Mouse (Mus musculus): ENCODE data around the gene Map7d1. TPM values are rescaled to one million over a fixed set of nuclear protein-coding genes. Genes with fewer than 3 reads are reported as not detected.

Gene Map7d1
- polyA plus RNA-seq, 1 experiment, result 6.0 TPM

- peak overlapping the region; percentile 25 for H3K27ac ChIP-seq (ENCODE audit: control insufficient read depth, insufficient read depth, low read depth, low read length)
Measured at GRCm38 (mm10) chr4:126256967-126257881, 1.1 kb upstream of the Map7d1 start.

DNA sequence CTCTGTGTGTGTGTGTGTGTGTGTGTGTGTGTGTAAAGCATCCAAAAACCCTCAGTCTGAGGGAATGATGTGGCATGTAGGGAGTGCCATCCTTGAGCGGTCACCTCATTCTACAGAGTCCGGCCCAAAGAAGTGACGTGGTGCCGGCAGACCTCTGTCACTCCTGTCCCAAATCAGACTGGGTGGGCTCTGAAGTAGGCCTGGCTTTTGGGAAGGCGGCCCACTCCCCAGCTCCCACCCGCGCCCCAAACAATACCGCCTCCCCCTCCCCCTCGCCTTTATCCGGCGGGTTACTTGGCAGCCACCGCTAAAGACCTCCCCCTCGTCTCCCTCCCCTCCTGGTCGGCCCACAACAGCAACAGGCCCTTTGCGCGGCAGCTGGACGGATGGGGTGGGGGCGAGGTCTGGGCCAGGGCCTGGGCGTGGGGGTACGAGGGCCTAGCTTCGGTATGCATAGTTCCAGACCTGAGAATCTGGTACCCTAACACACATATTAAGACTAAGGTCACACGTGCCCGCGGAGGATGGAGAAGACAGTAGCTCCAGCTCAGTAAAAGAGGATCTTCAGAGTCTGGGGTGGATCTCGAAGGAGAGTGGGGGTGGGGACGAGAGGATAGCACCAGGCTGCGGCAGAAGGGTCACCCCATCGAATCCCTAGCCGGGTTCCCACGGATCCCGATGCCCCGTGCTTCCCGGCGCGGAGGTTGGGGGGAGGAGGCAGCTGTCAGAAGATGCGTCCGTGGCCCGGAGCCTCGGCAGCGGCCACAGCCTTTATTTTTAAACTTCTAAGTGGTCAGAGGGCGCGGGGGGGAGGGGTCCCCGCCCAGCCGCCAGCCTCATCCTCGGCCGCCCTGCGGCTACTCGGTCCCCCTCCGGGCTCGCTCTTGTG, 786 bp downstream of the Map7d1 start:
- peak overlapping the region; percentile 92 for H3K27ac ChIP-seq (ENCODE audit: control insufficient read depth, insufficient read depth, low read depth, low read length)
- TF ChIP-seq CTCF (IDR thresholded peaks at IDR 0.05; ENCODE audit: control insufficient read depth, insufficient read depth, insufficient replicate concordance, low read depth, low read length) (no peak), POLR2A (IDR thresholded peaks at IDR 0.05; ENCODE audit: control insufficient read depth, low read depth, low read length) (no peak)
- no peaks in the 10 kb centered on the region for H3K27me3 ChIP-seq (ENCODE audit: control insufficient read depth, insufficient read depth, low read length)
- no peaks in the 10 kb centered on the region for H3K36me3 ChIP-seq (ENCODE audit: control insufficient read depth, insufficient read depth, low read length)
- H3K4me3 ChIP-seq (ENCODE audit: control insufficient read depth, low read depth, low read length), result peak overlapping the region; percentile 88
- H3K4me1 ChIP-seq (ENCODE audit: control insufficient read depth, insufficient read depth, low read length), result peaks cover 35% of the 10 kb centered on the region

More at GRCm38 (mm10) chr4:126256967-126257881, 1.1 kb upstream of the Map7d1 start:
- Histone ChIP-seq H3K27me3 (ENCODE audit: control insufficient read depth, insufficient read depth, low read length) (no peaks in the 10 kb centered on the region), H3K4me3 (ENCODE audit: control insufficient read depth, low read depth, low read length) (peak overlapping the region; percentile 88), H3K4me1 (ENCODE audit: control insufficient read depth, insufficient read depth, low read length) (peaks cover 47% of the 10 kb centered on the region), H3K36me3 (ENCODE audit: control insufficient read depth, insufficient read depth, low read length) (no peaks in the 10 kb centered on the region)
- TF ChIP-seq CTCF (IDR thresholded peaks at IDR 0.05; ENCODE audit: control insufficient read depth, insufficient read depth, insufficient replicate concordance, low read depth, low read length) (no peak), POLR2A (IDR thresholded peaks at IDR 0.05; ENCODE audit: control insufficient read depth, low read depth, low read length) (no peak)

DNA sequence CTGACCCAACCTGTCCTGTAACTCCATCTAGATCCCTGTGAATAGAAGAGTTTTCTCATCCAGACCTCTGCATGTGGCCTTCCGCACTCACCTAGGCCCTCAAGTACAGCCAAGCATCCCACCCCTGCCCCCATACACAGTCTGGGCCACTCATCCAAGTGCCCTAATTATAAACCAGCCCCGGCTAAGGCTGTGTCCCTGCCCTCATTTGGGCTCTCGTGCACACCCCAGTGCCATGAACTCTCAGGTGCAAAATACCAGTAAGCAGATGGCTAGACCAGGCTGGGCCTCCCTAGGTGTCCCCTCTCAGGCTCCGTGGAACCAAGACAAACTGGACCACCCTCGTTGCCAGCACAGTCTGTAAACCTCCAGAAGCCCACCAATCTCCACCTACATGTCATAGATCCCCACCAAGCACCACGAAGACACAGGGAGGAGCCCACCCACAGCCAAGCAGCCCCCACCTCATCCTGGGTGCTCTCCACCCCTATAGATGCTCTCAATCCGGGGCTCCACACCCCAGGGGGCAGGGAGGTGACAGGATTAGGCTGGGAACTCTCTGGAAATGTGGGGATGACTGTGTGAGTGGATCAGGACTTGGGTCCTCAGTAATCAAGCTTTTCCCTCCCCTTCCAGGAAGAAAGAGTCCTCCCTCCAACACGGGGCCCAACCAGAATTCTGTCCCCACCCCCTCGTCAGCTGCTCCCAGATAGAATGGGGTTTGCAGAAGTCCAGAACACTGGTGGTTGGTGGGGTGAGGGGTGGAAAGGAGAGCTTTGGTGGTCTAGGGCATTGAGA, 1.6 kb downstream of the Map7d1 start:
- H3K4me1 ChIP-seq (ENCODE audit: control insufficient read depth, insufficient read depth, low read length), result peaks cover 29% of the 10 kb centered on the region
- no peak overlapping the region for H3K27ac ChIP-seq (ENCODE audit: control insufficient read depth, insufficient read depth, low read depth, low read length)
- no peaks in the 10 kb centered on the region for H3K27me3 ChIP-seq (ENCODE audit: control insufficient read depth, insufficient read depth, low read length)
- no peaks in the 10 kb centered on the region for H3K36me3 ChIP-seq (ENCODE audit: control insufficient read depth, insufficient read depth, low read length)
- TF ChIP-seq POLR2A (IDR thresholded peaks at IDR 0.05; ENCODE audit: control insufficient read depth, low read depth, low read length) (no peak), CTCF (IDR thresholded peaks at IDR 0.05; ENCODE audit: control insufficient read depth, insufficient read depth, insufficient replicate concordance, low read depth, low read length) (no peak)
- H3K4me3 ChIP-seq (ENCODE audit: control insufficient read depth, low read depth, low read length), result peak overlapping the region; percentile 88

DNA sequence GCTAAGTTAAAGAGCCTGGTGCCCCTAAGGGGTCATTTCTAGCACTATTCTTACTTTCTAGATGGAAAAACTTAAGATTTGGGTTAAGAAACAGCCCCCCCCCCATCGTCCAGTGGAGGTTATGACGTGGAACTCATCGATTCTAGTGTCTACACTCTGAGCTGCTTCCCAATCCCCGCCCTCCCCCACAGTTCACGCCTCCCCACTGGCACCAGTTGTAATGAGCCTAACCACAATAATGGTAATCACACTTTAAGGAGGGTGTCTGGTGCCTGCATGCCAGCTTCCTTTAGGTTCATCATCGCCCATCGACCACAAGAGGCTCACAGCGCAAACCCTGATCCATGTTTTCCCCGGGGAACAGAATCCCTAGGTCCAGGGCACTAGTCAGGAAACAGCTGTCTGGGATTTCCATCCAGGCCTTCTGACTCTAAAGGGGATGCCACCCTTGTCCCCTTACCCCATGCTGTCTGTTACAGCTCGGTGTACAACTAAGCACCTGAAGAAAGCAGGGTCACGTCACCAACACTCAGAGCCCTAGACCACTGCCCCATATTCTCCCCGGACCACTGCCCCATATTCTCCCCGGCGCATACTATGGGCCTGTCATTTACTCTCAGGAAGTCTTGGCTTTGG, 2.4 kb downstream of the Map7d1 start:
- Histone ChIP-seq H3K4me1 (ENCODE audit: control insufficient read depth, insufficient read depth, low read length) (peaks cover 28% of the 10 kb centered on the region), H3K4me3 (ENCODE audit: control insufficient read depth, low read depth, low read length) (no peak overlapping the region), H3K27me3 (ENCODE audit: control insufficient read depth, insufficient read depth, low read length) (no peaks in the 10 kb centered on the region), H3K27ac (ENCODE audit: control insufficient read depth, insufficient read depth, low read depth, low read length) (no peak overlapping the region), H3K36me3 (ENCODE audit: control insufficient read depth, insufficient read depth, low read length) (no peaks in the 10 kb centered on the region)
- TF ChIP-seq POLR2A (IDR thresholded peaks at IDR 0.05; ENCODE audit: control insufficient read depth, low read depth, low read length), result no peak
- TF ChIP-seq CTCF (IDR thresholded peaks at IDR 0.05; ENCODE audit: control insufficient read depth, insufficient read depth, insufficient replicate concordance, low read depth, low read length), result no peak

DNA sequence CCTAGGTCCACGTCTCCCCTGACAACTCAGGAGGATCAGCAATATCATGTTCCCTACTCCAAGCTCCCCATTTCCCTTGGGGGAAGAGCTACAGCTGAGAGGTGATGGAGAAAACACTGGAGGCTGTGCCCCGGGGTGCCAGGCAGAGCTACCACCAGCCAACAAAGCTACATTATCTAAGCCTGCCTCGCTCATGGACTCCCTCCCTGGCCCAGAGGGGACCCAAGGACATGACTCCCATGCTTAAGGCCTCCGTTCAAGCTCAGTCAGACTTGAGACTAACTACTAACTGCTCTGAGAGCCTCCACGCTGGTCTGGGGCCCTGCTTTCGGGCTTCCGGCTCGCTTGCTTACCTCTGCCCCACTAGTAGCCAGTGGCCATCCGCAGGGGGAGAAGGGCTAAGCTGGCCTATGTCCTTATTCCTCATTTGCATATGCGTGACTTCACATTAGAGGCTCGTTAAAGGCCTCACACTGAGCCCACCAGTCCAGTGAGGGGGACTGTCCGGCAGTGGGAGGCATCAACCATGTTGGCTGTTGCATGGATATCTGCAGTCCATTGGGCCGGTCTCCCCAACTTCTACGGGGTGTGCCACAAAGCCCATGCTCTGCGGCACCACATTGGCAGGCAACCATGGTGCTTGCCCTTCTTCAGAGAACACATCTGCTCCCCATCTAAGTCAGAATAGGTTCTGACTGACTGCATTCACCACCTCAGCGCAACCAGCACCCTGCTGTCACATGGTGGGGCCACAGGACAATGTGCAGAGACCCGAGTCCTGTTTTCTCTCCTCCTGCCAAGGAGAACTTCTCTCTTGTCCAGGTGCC, 3.5 kb downstream of the Map7d1 start:
- no peaks in the 10 kb centered on the region for H3K27me3 ChIP-seq (ENCODE audit: control insufficient read depth, insufficient read depth, low read length)
- H3K27ac ChIP-seq (ENCODE audit: control insufficient read depth, insufficient read depth, low read depth, low read length), result no peak overlapping the region
- peaks cover 26% of the 10 kb centered on the region for H3K4me1 ChIP-seq (ENCODE audit: control insufficient read depth, insufficient read depth, low read length)
- TF ChIP-seq CTCF (IDR thresholded peaks at IDR 0.05; ENCODE audit: control insufficient read depth, insufficient read depth, insufficient replicate concordance, low read depth, low read length) (no peak), POLR2A (IDR thresholded peaks at IDR 0.05; ENCODE audit: control insufficient read depth, low read depth, low read length) (no peak)
- no peak overlapping the region for H3K4me3 ChIP-seq (ENCODE audit: control insufficient read depth, low read depth, low read length)
- no peaks in the 10 kb centered on the region for H3K36me3 ChIP-seq (ENCODE audit: control insufficient read depth, insufficient read depth, low read length)

All from testis, adult 2 months (tissue).